Mouse (Mus musculus): ENCODE results near the gene Rassf1.

Rassf1 gene

GRCm38 (mm10) chr9:107541005-107541404 is 10.3 kb upstream of the Rassf1 start:
- DNase-seq: no peak

DNA sequence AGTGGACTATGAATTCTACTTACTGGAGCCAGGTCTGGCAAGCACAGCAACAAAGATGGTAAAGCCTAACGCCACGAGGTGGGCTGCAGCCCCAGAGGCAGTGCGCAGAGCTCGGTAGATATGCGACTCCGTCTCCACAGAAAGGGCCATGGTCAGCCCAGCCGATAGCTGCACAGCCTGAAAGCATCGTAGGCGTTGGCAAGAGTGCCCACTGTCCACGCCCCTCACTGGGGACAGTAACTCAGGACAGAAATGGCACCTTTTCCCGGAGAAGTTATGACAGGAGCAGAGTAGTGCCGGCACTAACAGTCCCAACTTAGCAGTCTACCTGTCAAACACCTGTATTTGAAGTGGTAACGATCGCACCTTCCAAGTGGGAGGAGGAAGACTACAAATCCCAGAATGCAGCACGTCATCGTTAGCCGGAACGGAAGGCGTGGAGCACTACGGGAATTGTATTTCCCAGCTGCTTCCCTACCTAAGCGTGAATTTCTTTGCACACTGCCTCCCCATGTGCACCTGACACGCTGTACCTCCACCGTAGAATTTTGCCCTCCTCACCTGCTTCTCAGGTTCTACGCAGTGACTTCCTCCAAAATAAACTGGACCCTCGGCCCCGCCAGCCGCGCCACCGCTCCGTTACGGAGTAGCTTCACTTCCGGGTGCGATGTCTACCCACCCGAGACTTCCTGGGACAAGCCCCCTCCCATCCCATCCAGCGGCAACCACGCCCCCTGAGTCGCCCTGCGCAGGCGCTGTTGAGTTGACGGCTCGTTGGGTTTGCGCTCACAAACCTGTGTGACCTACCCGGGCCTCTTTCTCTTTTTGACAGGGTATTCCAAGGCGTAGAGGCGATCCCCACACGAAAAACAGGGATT is 9.6 kb upstream of the Rassf1 start, which contains the start of the genes Cyb561d2 and Nprl2:
Gene Cyb561d2, minus strand, starts transcription at position 720 of the 878 bp plus-strand sequence.
Gene Nprl2, plus strand, starts transcription at position 753 of the 878 bp plus-strand sequence.
- peak; percentile 92 to 93 for DNase-seq

GRCm38 (mm10) chr9:107542352-107542686 is 9.0 kb upstream of the Rassf1 start:
- DNase-seq: no peak

DNA sequence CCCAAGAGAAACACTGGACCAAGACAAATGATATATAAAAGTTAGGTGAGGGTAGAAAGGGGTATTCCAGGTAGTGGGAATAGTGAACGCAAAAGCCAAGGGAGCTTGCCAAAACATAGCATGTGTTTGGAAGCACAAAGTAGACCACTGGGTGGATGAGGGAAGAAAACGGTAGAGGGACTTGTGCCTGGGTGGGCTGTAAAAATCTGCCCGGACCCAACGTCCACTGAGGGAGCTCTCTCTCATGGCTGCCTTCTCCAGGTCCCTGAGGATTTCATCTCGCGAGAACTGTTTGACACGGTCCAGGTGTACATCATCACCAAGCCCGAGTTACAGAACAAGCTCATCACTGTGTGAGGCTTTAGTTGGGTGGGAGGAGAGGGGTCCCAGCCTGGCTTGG is 8.6 kb upstream of the Rassf1 start:
- DNase-seq: no peak

DNA sequence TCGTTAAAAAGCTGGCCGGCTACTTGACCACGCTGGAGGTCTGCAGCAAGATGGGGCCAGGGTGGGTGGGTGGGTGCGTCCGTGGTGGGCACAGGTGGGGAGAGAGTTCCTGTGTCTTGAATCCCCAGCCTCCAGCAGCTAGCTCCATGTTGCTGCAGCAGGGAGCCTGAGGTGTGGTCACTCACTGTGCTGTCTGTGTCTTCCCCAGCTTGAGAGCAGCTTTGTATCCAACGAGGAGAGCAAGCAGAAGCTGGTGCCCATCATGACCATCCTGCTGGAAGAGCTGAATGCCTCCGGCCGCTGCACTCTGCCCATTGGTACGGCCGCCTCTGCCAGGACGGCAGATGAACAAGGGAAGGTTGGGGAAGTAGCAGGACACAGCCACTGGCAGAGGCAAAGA is 8.1 kb upstream of the Rassf1 start:
- no peak for DNase-seq

GRCm38 (mm10) chr9:107544196-107544700 is 7.1 kb upstream of the Rassf1 start:
- no peak for DNase-seq

GRCm38 (mm10) chr9:107544729-107545128 is 6.6 kb upstream of the Rassf1 start:
- no peak for DNase-seq

- DNase-seq: no peak
These were observed 6.2 kb upstream of the Rassf1 start for GRCm38 (mm10) chr9:107545199-107545598.

DNA sequence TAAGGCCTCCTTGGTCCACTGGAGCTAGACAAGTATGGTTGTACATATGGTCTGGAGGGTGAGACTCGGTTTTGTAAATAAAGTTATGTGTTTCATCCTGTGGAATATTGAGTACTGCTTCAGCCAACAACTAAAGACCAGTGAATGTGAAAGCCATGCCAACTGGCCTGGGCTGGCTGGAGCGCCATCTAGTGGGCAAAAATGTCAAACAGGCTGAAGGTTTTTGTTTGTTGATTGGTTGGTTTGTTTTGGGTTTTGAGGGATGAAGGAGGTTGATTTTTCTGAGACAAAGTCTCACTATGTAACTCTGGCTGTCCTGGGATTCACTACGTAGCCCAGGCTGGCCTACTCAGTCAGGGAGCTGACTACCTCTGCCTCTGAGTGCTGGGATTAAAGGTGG is 5.8 kb upstream of the Rassf1 start:
- DNase-seq: peak; percentile 88

DNA sequence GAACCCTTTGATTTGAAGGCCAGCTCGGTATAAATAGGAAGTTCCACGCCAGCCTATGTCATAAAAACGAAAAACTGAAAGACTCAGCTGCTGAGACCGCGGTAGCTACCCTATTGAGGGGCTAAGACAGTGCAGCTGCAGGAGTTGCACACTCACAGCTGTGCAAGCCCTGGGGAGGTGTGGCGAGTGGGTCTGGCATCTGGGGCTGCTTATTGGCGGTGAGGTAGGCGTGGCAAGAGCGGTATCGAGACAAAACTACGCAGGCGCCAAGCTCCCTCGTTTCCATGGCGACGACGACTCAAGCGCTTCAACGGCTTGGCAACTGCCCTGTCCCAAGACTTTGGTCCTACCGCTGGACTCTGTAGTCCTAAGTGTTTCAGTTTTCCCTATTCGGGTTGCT is 4.3 kb upstream of the Rassf1 start, which contains the start of gene Zmynd10:
Gene Zmynd10, plus strand, starts transcription at position 273 of the 400 bp plus-strand sequence.
- DNase-seq: peak; percentile 80 to 81

DNA sequence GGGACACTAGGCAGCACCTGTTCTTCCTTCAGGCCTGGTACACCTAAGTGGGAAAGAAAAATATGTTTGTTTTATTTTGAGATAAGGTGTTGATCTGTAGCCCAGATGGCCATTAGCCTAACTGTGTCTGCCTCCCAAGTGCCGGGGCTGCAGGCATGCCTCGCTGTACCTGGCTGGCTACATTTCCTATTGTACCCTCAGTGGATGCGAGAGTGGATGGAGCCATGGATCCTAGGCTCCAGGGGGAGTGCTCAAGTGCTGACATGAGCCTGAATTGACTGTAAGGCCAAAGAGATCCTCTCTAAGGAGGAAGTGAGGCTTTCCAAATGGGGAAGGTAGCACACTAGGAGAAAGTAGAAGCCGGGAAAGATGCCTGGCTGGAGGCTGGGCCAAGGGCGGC is 3.4 kb upstream of the Rassf1 start:
- DNase-seq: no peak

DNA sequence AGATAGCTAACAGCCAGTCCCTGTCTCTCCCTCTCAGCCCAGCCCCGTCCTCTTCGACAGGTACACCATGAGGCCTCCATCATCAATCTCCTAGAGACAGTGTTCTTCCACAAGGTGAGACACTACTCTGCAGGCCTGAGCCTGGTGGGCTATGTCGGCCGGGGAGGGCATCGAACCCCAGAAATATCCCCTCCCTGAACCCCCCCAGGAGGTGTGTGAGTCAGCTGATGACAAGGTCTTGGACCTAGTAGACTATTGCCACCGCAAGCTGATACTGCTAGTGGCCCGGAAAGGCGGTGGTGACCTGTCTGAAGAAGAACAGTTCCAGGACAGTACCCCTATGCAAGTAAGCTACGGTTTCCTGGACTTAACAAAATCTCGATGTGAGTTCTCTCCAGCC is 2.5 kb upstream of the Rassf1 start:
- DNase-seq: no peak

DNA sequence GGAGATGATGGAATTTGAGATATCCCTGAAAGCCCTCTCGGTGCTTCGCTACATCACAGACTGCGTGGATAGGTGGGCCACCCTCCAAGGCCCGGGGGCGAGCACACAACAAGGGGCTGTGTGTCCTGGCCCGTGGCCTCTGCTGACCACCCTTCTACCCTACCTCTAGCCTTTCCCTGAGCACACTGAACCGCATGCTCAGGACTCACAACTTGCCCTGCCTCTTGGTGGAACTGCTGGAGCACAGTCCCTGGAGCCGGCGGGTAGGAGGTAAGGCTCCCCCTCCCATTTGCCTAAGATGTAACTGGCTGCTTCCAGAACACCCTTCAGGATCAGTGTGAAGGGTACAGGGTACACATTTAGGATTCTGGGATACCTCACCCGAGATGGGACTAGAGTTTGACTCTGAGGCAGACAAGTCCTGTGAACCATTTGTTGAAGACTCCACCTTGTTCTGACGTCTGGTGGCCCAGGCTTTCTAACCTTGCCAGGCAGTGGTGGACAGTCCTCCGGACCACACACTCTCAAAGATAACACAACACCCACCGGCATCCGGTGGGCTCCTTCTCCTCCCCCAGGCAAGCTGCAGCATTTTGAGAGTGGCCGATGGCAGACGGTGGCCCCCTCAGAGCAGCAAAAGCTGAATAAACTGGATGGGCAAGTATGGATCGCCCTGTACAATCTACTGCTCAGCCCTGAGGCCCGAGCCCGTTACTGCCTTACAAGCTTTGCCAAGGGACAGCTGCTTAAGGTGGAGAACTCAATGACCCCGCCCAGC is 1.9 kb upstream of the Rassf1 start:
- DNase-seq: no peak

DNA sequence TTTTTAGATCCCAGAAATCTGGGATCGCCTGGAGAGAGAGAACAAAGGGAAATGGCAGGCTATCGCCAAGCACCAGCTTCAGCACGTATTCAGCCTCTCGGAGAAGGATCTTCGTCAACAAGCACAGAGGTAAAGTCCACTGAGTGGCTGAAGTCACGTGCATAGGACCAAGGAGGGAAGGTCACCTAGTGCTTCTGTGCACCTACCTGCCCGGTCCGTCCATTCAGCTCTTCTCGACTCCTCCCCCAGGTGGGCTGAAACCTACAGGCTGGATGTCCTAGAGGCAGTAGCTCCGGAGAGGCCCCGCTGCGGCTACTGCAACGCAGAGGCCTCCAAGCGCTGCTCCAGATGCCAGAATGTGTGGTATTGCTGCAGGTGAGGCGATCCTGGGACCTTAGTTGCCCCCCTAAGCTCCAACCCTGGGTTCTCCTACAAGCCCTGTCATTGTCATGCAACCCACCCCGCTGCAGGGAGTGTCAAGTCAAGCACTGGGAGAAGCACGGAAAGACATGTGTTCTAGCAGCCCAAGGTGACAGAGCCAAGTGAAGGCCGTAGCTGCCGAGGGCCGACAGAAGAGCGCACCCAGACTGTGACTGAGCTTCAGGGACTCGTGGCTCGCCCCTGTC is 751 bp upstream of the Rassf1 start:
- DNase-seq: no peak

- no peak for DNase-seq
These were observed 568 bp downstream of the Rassf1 start for GRCm38 (mm10) chr9:107551890-107552355.

DNA sequence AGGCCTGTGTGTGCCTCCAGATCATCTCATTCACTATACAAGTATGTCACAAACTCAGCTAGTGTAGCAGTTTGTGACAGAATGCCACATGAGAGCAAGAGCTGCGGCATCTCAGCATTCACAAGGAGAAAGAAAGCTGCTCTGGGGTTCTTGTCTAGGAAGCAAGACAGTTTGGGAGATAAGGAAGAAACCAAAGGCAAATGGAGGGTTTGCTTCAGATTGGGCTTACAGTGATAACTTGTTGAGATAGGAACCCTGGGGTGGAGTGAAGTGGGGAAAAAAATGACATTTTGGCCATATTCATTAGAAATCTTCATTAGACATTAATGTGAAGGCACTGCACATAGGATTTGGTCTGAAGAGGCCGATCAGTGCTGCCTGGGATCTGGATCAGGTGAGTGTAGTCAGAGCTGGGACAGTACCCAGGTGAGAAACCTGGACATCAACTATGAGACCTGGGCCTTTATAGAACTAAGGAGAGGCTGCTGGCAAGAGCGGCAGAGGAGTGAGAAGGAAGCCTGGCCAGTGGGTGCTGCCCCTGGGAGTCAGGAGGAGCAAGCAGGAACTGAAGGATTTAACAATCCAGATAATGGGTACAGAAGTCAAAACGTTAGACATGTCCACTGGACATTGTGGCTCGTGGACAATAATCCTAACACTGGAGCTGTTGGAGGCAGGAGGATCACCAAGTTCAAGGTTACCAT is 1.5 kb downstream of the Rassf1 start:
- no peak for DNase-seq

- DNase-seq: peak; percentile 55 to 61
These were observed 2.4 kb downstream of the Rassf1 start for GRCm38 (mm10) chr9:107553541-107554318.

GRCm38 (mm10) chr9:107554319-107554825 is 3.0 kb downstream of the Rassf1 start:
- peak; percentile 97 to 98 for DNase-seq

DNA sequence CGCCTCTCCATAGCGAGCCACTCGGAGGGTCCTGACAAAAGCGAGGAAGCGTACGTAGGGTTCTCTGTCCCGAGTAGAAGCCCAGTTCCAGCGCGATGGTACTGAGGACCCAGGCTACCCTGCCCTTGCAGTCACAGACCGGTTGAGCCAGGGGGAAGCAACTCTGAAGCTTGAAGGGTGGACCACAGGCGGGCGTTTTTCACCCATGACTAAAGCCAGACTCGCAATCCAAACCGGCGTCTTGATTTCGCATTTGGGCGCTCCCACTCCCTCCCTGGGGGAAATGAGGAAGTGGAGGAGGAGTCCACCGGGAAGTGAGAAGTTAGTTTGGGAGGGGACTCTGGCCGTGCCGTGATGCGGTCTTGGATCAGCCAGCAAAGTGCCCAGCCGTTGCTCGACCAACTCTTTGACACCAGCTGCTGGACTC is 3.7 kb downstream of the Rassf1 start:
- DNase-seq: peak in 1 of 2 experiments; percentile 65

DNA sequence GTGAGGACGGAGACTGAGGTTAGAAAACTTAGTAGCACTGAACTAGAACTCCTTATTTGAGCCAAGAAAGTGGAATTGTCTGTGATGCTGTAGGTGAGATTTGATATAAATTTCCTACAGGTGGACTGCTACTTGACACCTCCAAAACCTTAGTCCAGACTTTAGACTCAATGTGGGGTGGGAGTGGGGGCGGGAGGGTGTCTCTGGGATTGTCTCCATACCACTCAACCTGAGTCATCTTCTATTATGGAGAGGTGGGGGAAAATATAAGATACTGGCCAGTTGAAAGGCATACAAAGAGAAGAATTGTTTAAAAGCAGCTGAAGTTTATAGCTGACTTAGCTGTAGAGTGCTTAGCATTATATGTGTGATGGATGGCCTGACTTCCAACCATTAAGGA is 4.3 kb downstream of the Rassf1 start:
- DNase-seq: no peak

- no peak for DNase-seq
These were observed 5.0 kb downstream of the Rassf1 start for GRCm38 (mm10) chr9:107556346-107556745.

All from B cell, adult 2 months (primary cell).